Mouse (Mus musculus): ENCODE measurements around the gene Tmem121. TPM values are rescaled to one million over a fixed set of nuclear protein-coding genes. Genes with fewer than 3 reads are reported as not detected.

The Tmem121 gene
- 0.73 and 1.7 TPM in 2 replicates for polyA plus RNA-seq (2012)

DNA sequence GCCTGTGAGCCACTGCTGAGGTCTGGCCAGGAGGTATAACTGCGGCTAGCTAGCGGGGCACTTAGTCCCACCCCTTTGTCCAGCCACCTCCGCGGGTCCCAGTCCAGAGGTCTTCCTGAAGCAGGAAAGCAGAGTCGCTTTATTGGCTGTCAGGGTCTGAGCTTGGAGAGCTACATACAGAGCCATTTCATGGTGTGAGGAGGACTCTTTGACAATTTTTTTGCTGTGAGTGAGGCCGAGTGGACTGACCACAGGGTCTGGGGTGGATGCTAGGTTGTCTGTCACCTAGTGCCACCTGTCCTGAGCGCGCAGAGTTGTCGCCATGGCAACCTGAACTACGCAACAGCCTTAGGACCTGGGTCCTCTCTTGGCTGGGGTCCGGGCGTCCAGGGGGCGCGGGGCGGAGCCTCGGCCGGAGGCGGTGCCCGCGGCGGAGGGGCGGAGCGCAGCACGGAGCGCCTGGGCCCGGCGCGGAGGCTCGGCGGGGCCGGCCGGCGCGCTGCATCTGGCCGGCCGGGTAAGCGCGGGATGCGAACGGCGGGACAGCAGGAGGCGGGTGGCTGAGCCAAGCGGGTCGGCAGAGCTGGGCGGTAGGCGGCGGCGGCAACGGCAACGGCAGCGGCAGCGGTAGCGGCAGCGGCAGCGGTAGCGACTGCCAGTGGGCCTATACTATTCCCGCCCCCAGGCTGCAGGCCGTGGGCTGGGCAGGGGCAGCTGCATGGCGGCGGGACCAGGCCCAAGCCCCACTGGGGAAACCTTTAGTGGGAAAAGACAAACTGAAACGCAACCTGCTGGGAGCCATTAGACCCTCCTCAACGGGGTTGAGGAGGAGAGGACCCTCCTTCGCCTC, at the start of gene Tmem121:
TSS of gene Tmem121 (plus strand) at position 489 of the 850 bp plus-strand sequence.

GRCm38 (mm10) chr12:113139908-113140615, 45.7 kb upstream of the Tmem121 start, which contains the start of gene Crip2:
TSS of gene Crip2 (plus strand) at chr12:113140236.

GRCm38 (mm10) chr12:113146112-113147057, 39.3 kb upstream of the Tmem121 start, which contains the start of gene Crip1:
TSS of gene Crip1 (plus strand) at chr12:113146316.

DNA sequence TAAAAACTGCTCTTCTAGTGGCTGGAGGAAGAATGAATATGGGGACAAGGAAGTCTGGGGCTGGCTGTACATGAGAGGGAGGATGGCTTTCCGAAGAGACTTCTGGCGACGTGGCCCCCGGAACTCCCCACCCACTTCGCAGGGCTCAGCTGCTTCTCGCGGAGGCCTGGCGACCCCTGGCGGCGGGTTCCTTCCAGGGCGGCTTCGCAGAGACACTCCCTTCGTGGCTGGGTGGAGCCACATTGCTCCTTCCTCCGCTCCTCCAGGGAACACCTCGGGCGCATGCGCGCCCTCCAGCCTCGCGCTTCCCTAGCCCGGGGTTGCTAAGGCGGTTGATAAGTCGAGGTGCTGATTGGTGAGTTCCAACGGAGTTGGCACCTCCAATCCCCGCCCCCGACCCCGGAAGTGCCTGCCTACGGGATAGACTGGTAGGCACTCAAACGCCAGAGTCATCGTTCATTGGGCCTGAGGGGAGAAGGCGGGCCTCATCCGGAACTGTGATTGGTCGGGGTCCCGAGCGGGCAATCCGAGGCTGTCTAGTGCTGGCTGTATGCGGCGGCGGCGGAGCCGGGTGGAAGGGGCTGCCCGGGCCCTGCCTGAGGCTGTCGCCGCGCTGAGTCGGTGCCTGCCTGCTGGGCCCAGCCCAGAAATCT, 29.7 kb upstream of the Tmem121 start, which contains the start of gene Tedc1:
TSS of gene Tedc1 (plus strand) at position 535 of the 653 bp plus-strand sequence.

Other genes starting within 250 kb of the Tmem121 start
- 25.3 and 26.5 TPM in 2 replicates for gene Nudt14, start 243.8 kb upstream of the Tmem121 start, polyA plus RNA-seq (2012)
- gene Btbd6, start 209.4 kb upstream of the Tmem121 start, polyA plus RNA-seq (2012), result 40.9 and 59.2 TPM in 2 replicates
- 33.5 and 49.8 TPM in 2 replicates for gene Brf1, start 185.2 kb upstream of the Tmem121 start, polyA plus RNA-seq (2012)
- 22.2 and 24.2 TPM in 2 replicates for gene Pacs2, start 171.4 kb upstream of the Tmem121 start, polyA plus RNA-seq (2012)
- gene Tex22, start 111.4 kb upstream of the Tmem121 start, polyA plus RNA-seq (2012), result 0.05 TPM in 1 of 2 replicates, not detected in the other
- gene Mta1, start 87.7 kb upstream of the Tmem121 start, polyA plus RNA-seq (2012), result 256 and 328 TPM in 2 replicates
- 32.2 and 37.5 TPM in 2 replicates for gene Crip2, start 45.7 kb upstream of the Tmem121 start, polyA plus RNA-seq (2012)
- 259 and 275 TPM in 2 replicates for gene Crip1, start 39.6 kb upstream of the Tmem121 start, polyA plus RNA-seq (2012)
- gene Tedc1, start 29.5 kb upstream of the Tmem121 start, polyA plus RNA-seq (2012), result 25.9 and 31.5 TPM in 2 replicates

All from megakaryocyte-erythroid progenitor cell, adult 5 weeks (primary cell).